Mouse (Mus musculus) lung, embryonic 16.5 days (tissue): Measurements from ENCODE around the gene Isy1. TPM values are rescaled to one million over a fixed set of nuclear protein-coding genes. Genes with fewer than 3 reads are reported as not detected.

Source experiments
- ATAC-seq: fragments of 200-750 bp; cut with Nextera tagmentation; 2 replicates; pipeline ENCODE4 v1.8.0; 2017; ENCODE audit warnings: low read depth, mild to moderate bottlenecking, moderate library complexity
- H3K27ac ChIP-seq: fragments of 300-500 bp; sonication (generic); 2 replicates; pipeline ENCODE4 v1.5.1; 2014; ENCODE audit warnings: mild to moderate bottlenecking, control low read depth, low read length
- H3K27me3 ChIP-seq: fragments of 300-500 bp; sonication (generic); 2 replicates; pipeline ENCODE4 v1.6.1; 2014; ENCODE audit warnings: low read depth, low read length, mixed read lengths; ENCODE audit not compliant: control insufficient read depth, insufficient read depth
- H3K36me3 ChIP-seq: fragments of 300-500 bp; sonication (generic); 2 replicates; pipeline ENCODE4 v1.6.1; 2014; ENCODE audit warnings: low read length; ENCODE audit not compliant: control insufficient read depth, insufficient read depth
- H3K4me1 ChIP-seq: fragments of 300-500 bp; sonication (generic); replicated peaks from 2 replicates; pipeline ENCODE4 v1.6.1; 2014; ENCODE audit warnings: low read length, mixed read lengths; ENCODE audit not compliant: control insufficient read depth, insufficient read depth
- H3K4me2 ChIP-seq: fragments of 300-500 bp; sonication (generic); 2 replicates; pipeline ENCODE4 v1.6.1; 2014; ENCODE audit warnings: low read depth, low read length, control low read depth
- H3K4me3 ChIP-seq: fragments of 300-500 bp; sonication (generic); 2 replicates; pipeline ENCODE4 v1.5.1; 2014; ENCODE audit warnings: mild to moderate bottlenecking, low read length, control low read depth
- H3K9ac ChIP-seq: fragments of 300-500 bp; sonication (generic); 2 replicates; pipeline ENCODE4 v1.6.1; 2014; ENCODE audit warnings: low read length, control low read depth
- H3K9me3 ChIP-seq: fragments of 300-500 bp; sonication (generic); 2 replicates; pipeline ENCODE4 v1.6.1; 2016; ENCODE audit warnings: low read length; ENCODE audit not compliant: control insufficient read depth
- WGBS: fragments of 180-500 bp; shearing (Covaris S2); extraction: QIAGEN DNeasy Blood & Tissue Kit; methylation state at CpG from one replicate; pipeline ENCODE4 v1.1.7; 2014; 5-methylcytosine and 5-hydroxymethylcytosine counted together
- polyA plus RNA-seq: library from polyadenylated mRNA; unstranded; fragments of >200 nt; fragmentation: Nextera tagmentation; extraction: Ambion mirVana; gene quantifications from 2 replicates; pipeline ENCODE4 v1.2.1, GENCODE M21; 2015

Gene Isy1
- polyA plus RNA-seq, 1 experiment from 2014 or later = 47.6 TPM

DNA sequence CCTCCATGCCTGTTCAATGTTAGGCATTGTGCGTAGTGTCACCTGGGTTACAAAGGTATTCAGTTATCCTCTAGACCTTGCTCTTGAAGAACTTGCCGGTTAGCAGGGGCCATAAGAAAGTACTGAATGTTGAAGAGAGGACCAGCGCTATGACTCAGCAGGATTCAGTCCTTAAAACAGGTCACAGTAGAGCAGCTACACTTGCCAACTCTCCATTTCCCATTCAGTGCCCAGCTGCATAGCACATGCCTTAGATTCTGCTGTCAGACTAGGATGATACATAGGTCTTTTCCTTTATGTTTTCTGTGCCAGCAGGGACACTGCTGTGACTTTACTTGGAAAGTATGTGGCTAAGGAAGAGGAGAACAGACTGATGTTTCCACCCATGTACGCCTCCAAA is 14.8 kb upstream of the Isy1 start:
- no peak overlapping the region for H3K9ac ChIP-seq
- H3K4me2 ChIP-seq = no peak overlapping the region
- ATAC-seq = no peak
- peaks cover 9% of the 10 kb centered on the region for H3K4me1 ChIP-seq
- no peaks in the 10 kb centered on the region for H3K9me3 ChIP-seq
- 63% methylated on average over 4 of the region's 4 CpGs for WGBS
- no peak overlapping the region for H3K4me3 ChIP-seq
- H3K27ac ChIP-seq = no peak overlapping the region
- 0 out of 2 replicates have a peak, but pooled peaks cover under 1% of the 10 kb centered on the region for H3K36me3 ChIP-seq
- H3K27me3 ChIP-seq = no peaks in the 10 kb centered on the region

DNA sequence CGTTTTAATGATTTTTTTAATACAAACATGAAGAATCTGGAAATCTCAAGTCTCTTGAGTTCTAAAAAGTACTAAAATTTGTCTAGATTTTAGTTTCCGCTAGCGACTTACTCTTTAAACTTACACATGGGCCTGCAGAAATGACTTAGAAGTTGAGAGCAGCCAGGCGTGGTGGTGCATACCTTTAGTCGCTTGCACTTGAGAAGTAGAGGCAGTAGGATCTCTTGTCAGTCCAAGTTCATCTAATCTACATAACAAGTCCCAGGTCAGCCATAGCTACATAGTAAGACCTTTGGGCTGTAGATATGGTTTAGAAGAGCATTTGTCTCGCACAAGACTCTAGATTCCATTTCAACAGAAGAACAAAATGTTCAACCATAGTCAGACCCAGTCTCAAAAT is 13.3 kb upstream of the Isy1 start:
- 77% methylated on average over 6 of the region's 6 CpGs for WGBS
- Histone ChIP-seq H3K4me3 (no peak overlapping the region), H3K27me3 (no peaks in the 10 kb centered on the region), H3K9ac (no peak overlapping the region), H3K27ac (no peak overlapping the region), H3K36me3 (peaks cover 2% of the 10 kb centered on the region; the same call in 1 of the 2 replicates), H3K9me3 (no peaks in the 10 kb centered on the region), H3K4me1 (peaks cover 19% of the 10 kb centered on the region), H3K4me2 (no peak overlapping the region)
- ATAC-seq = no peak

DNA sequence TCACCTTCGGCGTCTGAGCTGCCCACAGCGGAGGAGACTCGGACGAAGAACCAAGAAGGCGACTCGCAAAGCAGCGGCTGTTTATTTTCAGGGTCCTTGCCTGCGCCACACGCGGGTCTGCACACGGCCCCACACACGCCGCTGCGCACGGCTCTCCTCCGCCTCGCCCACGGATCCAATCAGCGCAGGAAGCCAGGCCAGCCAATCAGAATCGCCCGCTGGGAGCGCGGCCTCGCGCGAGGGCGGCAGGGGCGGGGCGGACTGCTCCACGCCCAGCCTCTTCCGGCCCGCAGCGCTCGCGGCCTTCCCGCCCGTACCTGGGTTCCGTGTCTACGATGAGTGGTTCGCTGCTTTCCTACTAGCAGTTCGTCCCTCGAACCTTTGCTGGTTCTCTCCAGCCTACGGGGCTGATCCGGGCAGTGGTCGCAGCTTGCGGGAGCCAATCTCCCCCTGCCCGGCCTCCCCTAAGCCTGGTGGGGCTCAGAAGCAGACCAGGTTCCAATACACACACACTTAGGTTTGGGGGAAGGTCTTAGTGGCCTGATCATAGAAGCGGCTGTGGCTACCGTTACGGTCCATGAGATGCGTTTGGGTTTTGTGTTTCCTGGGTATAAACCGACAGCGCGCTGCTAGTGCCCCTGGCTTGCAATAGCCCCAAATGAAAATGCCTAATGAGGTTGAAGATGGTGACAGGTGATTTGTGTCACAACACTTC is 12.5 kb upstream of the Isy1 start, which contains the start of gene Cnbp:
TSS of gene Cnbp (minus strand) at position 207 of the 715 bp plus-strand sequence.
- H3K4me3 ChIP-seq = peak within 1 kb of the TSS; percentile 96
- WGBS = under 1% methylated on average over 54 of the region's 55 CpGs

DNA sequence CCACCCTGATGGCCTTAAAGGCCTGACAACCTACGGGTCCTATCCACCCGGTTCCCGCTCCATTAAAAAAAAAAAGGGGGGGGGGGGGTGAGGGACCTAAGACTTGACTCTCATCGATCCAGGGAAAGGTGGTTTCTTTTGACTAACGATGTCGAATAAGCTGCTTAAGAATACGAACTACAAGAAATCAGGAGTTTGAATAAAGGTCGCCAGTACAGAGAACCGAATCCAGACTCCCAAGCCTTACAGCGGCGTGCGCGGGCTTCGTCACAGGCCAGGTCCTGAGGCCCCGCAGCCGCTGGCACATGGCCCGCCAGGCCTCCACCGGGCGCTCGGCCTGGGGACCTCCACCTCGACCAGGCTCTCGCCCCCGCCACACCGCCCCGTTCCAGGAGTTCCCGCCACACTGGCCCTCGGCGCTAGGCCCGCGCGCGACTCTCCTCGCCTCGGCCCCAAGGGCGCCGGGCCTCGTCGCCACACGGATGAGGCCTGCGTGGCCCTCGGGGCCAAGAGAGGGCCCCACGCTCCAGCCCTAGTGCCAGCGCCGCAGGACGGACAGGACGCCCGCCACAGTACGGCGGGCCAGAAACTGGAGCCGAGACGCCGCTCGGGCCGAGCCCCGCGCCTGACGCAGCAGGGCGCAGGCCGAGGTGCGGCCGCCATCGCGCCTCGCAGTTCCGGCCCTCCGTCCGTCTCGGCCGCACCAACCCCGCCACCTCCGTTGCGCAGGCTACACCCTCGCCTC is 11.7 kb upstream of the Isy1 start:
- WGBS = under 1% methylated on average over 63 of the region's 73 CpGs

More for the DNA sequence above, 12.5 kb upstream of the Isy1 start, which contains the start of gene Cnbp:
- Histone ChIP-seq H3K4me2 (peak within 1 kb of the TSS; percentile 83), H3K9me3 (no peaks in the 10 kb centered on the region), H3K27ac (peak within 1 kb of the TSS; percentile 91), H3K9ac (peak within 1 kb of the TSS; percentile 99), H3K27me3 (no peaks in the 10 kb centered on the region), H3K36me3 (peaks cover 2% of the 10 kb centered on the region; the same call in 1 of the 2 replicates), H3K4me1 (peaks cover 21% of the 10 kb centered on the region)
- peak; percentile 99 for ATAC-seq

DNA sequence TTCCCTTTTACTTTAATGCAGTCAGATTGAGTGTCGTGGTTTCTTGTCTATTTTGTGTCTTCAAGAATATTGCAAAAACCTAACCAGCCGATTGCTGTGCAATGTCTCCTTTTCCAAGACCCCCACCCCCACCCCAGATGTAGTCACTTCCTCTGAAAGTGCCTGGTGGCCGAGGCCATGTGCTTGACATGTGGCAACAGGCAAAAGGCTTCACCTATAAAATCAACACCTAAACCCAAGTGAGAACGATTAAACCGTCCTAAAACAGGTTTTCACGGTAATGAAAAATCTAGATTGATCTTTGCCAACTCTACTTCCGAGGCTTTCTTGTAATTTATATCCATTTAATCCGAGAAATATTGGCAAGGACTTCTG is 11.2 kb upstream of the Isy1 start:
- no peaks in the 10 kb centered on the region for H3K9me3 ChIP-seq
- WGBS = 1% methylated on average over 8 of the region's 8 CpGs
- peaks cover 10% of the 10 kb centered on the region for H3K36me3 ChIP-seq
- peak overlapping the region; percentile 91 for H3K27ac ChIP-seq
- H3K4me2 ChIP-seq = peak overlapping the region; percentile 83
- H3K4me1 ChIP-seq = peaks cover 21% of the 10 kb centered on the region
- H3K4me3 ChIP-seq = peak overlapping the region; percentile 96
- H3K27me3 ChIP-seq = no peaks in the 10 kb centered on the region
- no peak for ATAC-seq
- H3K9ac ChIP-seq = peak overlapping the region; percentile 99

More for the DNA sequence above, 11.7 kb upstream of the Isy1 start:
- no peaks in the 10 kb centered on the region for H3K27me3 ChIP-seq
- peaks cover 4% of the 10 kb centered on the region for H3K36me3 ChIP-seq
- ATAC-seq = peak; percentile 74
- no peaks in the 10 kb centered on the region for H3K9me3 ChIP-seq
- H3K4me1 ChIP-seq = peaks cover 21% of the 10 kb centered on the region
- peak overlapping the region; percentile 99 for H3K9ac ChIP-seq
- peak overlapping the region; percentile 83 for H3K4me2 ChIP-seq
- H3K27ac ChIP-seq = peak overlapping the region; percentile 91
- H3K4me3 ChIP-seq = peak overlapping the region; percentile 96

DNA sequence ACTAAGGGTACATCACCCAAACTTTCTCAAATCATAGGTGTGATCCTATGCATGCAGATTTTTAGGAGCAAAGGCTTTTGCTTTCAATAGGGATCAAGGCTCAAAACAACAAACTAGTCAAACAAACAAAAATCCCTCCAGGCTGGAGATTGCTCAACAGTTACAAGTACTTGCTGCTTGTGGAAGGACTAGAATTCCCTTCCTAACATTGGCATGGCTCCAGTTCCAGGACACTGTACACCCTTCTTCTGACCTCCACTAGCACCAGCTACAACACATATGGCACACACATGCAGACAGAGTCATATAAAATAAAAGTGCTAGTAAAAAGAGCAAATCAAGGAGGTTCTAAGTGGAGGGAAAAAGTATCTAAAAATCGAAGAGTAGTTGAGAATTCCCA is 8.2 kb upstream of the Isy1 start:
- no peak overlapping the region for H3K4me3 ChIP-seq

DNA sequence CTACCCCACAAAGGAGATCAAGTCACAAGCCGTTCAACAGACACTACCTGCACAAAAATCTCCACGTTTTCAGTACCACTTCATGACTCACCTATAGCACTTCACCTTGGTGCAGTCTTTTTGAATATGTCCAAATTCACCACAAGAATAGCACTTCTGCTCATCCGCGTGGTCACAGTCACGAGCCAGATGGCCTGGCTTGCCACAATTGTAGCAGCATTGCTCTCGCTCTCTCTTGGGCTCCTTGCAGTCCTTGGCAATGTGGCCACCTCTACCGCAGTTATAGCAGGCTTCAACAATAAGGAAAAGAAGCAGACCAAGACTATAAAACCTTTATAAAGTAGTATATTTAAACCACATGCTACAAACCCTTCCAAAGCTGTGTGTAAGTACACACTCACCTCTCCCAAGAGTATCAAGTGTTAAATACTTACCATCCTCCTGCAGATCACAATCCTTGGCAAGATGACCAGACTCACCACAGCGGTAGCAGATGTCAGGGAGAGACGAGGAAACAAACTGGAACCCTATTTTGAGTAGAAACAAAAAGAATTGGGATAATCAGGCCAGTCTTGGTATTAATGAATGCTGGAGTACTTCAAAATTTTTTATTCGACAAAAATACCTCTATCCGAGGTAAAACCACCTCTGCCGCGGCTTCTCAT is 6.6 kb upstream of the Isy1 start:
- Histone ChIP-seq H3K36me3 (peaks cover 36% of the 10 kb centered on the region), H3K27ac (no peak overlapping the region), H3K9me3 (no peaks in the 10 kb centered on the region), H3K4me3 (no peak overlapping the region), H3K27me3 (no peaks in the 10 kb centered on the region), H3K4me2 (no peak overlapping the region), H3K9ac (no peak overlapping the region), H3K4me1 (peaks cover 18% of the 10 kb centered on the region)
- WGBS = 90% methylated on average over 13 of the region's 13 CpGs
- ATAC-seq = no peak

More for the DNA sequence above, 8.2 kb upstream of the Isy1 start:
- Histone ChIP-seq H3K9me3 (no peaks in the 10 kb centered on the region), H3K27ac (no peak overlapping the region), H3K27me3 (no peaks in the 10 kb centered on the region), H3K4me2 (no peak overlapping the region), H3K36me3 (peaks cover 33% of the 10 kb centered on the region), H3K9ac (no peak overlapping the region), H3K4me1 (peaks cover 21% of the 10 kb centered on the region)
- WGBS = 70% methylated on average over 1 of the region's 1 CpGs
- ATAC-seq = no peak

DNA sequence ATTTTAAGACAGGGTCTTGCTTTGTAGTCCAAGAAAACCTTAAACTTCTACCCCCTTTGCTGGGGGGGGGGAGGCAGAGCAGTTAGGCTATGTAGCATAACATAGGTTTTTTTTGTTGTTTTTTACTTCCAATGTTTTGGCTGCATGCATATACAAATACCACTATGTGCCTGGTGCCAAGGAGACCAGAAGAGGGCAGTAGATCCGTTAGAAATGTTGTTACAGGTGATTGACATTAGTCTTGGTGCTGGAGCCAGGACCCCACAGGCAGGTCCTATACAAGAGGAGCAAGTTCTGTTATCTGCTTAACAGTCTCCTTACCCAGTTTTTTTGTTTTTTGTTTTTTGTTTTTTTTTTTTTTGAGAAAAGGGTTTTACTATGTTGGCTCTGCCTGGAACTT is 3.7 kb upstream of the Isy1 start:
- no peak overlapping the region for H3K4me3 ChIP-seq
- no peaks in the 10 kb centered on the region for H3K9me3 ChIP-seq
- H3K27ac ChIP-seq = no peak overlapping the region
- no peak overlapping the region for H3K4me2 ChIP-seq
- H3K9ac ChIP-seq = no peak overlapping the region
- H3K27me3 ChIP-seq = no peaks in the 10 kb centered on the region
- H3K36me3 ChIP-seq = peaks cover 34% of the 10 kb centered on the region
- peaks cover 11% of the 10 kb centered on the region for H3K4me1 ChIP-seq
- no peak for ATAC-seq
- 13% methylated on average over 1 of the region's 1 CpGs for WGBS

DNA sequence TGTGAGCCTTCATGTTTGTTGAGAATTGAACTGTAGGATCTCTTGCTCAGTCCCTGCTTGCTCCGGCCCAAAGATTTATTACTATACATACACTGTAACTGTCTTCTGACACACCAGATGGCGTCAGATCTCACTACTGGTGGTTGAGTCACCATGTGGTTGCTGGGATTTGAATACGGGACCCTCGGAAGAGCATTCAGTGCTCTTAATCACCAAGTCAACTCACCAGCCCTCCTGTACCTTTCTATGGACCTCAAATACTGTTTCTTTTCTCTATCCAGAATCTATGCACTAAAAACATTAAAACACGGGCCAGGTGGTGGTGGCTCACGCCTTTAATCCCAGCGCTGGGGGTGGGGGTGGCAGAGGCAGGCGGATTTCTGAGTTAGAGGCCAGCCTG is 3.0 kb upstream of the Isy1 start:
- peaks cover 34% of the 10 kb centered on the region for H3K36me3 ChIP-seq
- H3K27me3 ChIP-seq = no peaks in the 10 kb centered on the region
- no peak for ATAC-seq
- no peaks in the 10 kb centered on the region for H3K9me3 ChIP-seq
- no peak overlapping the region for H3K4me2 ChIP-seq
- 77% methylated on average over 8 of the region's 8 CpGs for WGBS
- H3K27ac ChIP-seq = no peak overlapping the region
- H3K4me3 ChIP-seq = no peak overlapping the region
- peaks cover 7% of the 10 kb centered on the region; the same call in 1 of the 2 replicates for H3K4me1 ChIP-seq
- no peak overlapping the region for H3K9ac ChIP-seq
